Mouse (Mus musculus): ENCODE data around the gene Pate2. TPM values are rescaled to one million over a fixed set of nuclear protein-coding genes. Genes with fewer than 3 reads are reported as not detected.

Pate2 gene
- total RNA-seq (2012; rRNA removed), result 0.16 and 0.23 TPM in 2 replicates
- polyA plus RNA-seq (2012; ENCODE audit: insufficient read depth in 1 of 2, insufficient read length in 2 of 2, low read depth in 1 of 2, low replicate concordance in 2 of 2, missing spikeins in 1 of 2), result under 1 TPM in 1 of 2 experiments, not detected in 1; 0.29 TPM

DNA sequence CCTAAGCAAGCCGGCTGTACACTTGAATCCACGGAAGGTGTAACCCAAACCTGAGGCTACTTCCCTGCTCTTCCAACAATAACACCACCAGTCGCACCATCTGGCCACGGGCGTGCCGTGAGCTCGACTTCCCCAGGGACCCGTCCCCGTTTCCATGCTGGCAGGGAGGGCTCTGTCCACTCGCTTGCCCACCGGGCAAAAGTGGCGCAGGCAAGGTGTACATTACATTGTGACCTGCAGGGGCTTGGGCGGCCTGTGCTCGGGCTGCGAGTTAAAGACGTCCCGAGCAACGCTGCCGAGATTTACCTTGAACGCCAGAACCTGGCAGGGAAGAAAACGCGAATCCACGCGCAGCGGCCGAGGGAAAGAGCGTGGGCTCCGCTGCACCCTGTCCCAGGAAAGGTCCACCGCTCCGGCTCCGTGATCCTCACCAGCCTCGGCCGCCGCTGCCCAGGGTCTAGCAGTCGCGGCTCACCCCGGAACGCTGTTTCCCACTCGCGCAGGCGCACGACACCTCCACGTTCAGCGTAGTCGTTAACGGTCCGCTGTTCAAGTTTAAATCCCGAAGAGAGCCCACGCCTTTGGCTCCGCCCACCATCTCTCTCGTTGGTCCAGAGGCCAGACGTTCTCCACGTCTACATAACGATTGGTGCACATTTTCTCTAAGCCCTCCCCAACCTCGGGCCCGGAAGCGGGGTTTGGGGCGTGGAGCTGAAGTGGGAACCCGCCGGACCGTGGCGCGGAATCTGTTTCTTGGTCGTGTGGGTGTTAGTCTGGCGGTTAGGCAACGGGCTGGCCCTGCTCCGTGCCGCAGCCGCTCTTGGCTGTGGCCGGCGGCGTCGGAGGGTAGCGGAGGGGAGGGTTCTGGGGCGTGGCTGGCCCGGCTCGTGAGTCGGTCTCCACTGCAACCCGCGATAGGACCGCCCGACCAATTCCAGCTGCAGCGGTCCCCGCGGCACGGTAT is at the start of gene Pate2, which contains the start of gene Hyls1:
Pate2 (plus strand) TSS at position 714 of the 964 bp plus-strand sequence.
Hyls1 (minus strand) TSS at position 828 of the 964 bp plus-strand sequence.
- peaks cover 0 to 6% of the 10 kb centered on the region in 2 experiments; a peak in 1 of 4 replicates for H3K4me1 ChIP-seq (ENCODE audit: control insufficient read depth in 1 of 2, insufficient read depth in 2 of 2, low read length in 2 of 2)
- H3K79me2 ChIP-seq (ENCODE audit: control insufficient read depth, insufficient read depth, low read length, poor library complexity), result peaks cover 11% of the 10 kb centered on the region
- H3K27me3 ChIP-seq (ENCODE audit: control insufficient read depth in 1 of 2, insufficient read depth in 2 of 2, low read length in 2 of 2), result no peaks in the 10 kb centered on the region
- H3K27ac ChIP-seq (ENCODE audit: control insufficient read depth, low read depth, low read length), result peak within 1 kb of the TSS; percentile 95
- H3K36me3 ChIP-seq (ENCODE audit: control insufficient read depth in 1 of 2, insufficient read depth in 2 of 2, low read length in 2 of 2), result peaks cover 9 to 22% of the 10 kb centered on the region in 2 experiments
- H3K9ac ChIP-seq (ENCODE audit: control insufficient read depth, low read depth, low read length, poor library complexity, severe bottlenecking), result peak within 1 kb of the TSS; percentile 91
- H3K9me3 ChIP-seq (replicated peaks; ENCODE audit: insufficient read depth, low read length), result no peaks in the 10 kb centered on the region
- peak; percentile 98 for DNase-seq (ENCODE audit: low read depth, low spot score)
- H3K4me3 ChIP-seq (ENCODE audit: control insufficient read depth in 1 of 2, insufficient read depth in 1 of 2, low read depth in 2 of 2, low read length in 2 of 2), result peak within 1 kb of the TSS; percentile 81 to 99
- no peak for TF ChIP-seq CHD1 (IDR thresholded peaks at IDR 0.05; ENCODE audit: low read depth, low read length)
- no peak for TF ChIP-seq MEF2A (IDR thresholded peaks at IDR 0.05; ENCODE audit: extremely low read depth, insufficient replicate concordance, low read depth, low read length, poor library complexity, severe bottlenecking)
- peak; percentile 96 for TF ChIP-seq MYB (IDR thresholded peaks at IDR 0.05; ENCODE audit: low read depth, low read length)
- TF ChIP-seq MYC (IDR thresholded peaks at IDR 0.05; ENCODE audit: low read depth, low read length), result peak; percentile 59; the same call in 1 of the 2 replicates
- TF ChIP-seq BHLHE40 (IDR thresholded peaks at IDR 0.05; ENCODE audit: borderline replicate concordance, low read depth, low read length), result peak; percentile 49; the same call in 1 of the 2 replicates
- peak; percentile 92 for TF ChIP-seq POLR2AphosphoS2 (IDR thresholded peaks at IDR 0.05; ENCODE audit: low read length)
- 0 out of 2 replicates have a peak, but pooled peaks have one; percentile 6 for TF ChIP-seq ETS1 (IDR thresholded peaks at IDR 0.05; ENCODE audit: low read depth, low read length)
- no peak for TF ChIP-seq E2F4 (IDR thresholded peaks at IDR 0.05; ENCODE audit: borderline replicate concordance, low read depth, low read length)
- peak; percentile 4; the same call in 1 of the 2 replicates for TF ChIP-seq SMC3 (IDR thresholded peaks at IDR 0.05; ENCODE audit: low read depth, low read length)
- 0 out of 2 replicates have a peak, but pooled peaks have one; percentile 13 for TF ChIP-seq UBTF (IDR thresholded peaks at IDR 0.05; ENCODE audit: borderline replicate concordance, insufficient read depth, low read depth, low read length)
- peak; percentile 77 for TF ChIP-seq SIN3A (IDR thresholded peaks at IDR 0.05; ENCODE audit: low read length)
- peak; percentile 5; the same call in 1 of the 2 replicates for TF ChIP-seq POLR2AphosphoS5 (IDR thresholded peaks at IDR 0.05; ENCODE audit: borderline replicate concordance, low read depth, low read length)
- TF ChIP-seq ZMIZ1 (IDR thresholded peaks at IDR 0.05; ENCODE audit: low read depth, low read length), result peak; percentile 64
- TF ChIP-seq POLR2A (IDR thresholded peaks at IDR 0.05; ENCODE audit: control insufficient read depth in 1 of 2, insufficient read depth in 1 of 2, low read depth in 1 of 2, low read length in 2 of 2, poor library complexity in 1 of 2), result peak; percentile 72 to 91
- TF ChIP-seq MAX (IDR thresholded peaks at IDR 0.05; ENCODE audit: low read length), result no peak; the same call in 1 of the 2 replicates
- peak; percentile 70; the same call in 1 of the 2 replicates for TF ChIP-seq MAZ (IDR thresholded peaks at IDR 0.05; ENCODE audit: low read depth, low read length)
- no peak for TF ChIP-seq GABPA (IDR thresholded peaks at IDR 0.05; ENCODE audit: low read depth, low read length)
- peak; percentile 80 for TF ChIP-seq MXI1 (IDR thresholded peaks at IDR 0.05; ENCODE audit: low read depth, low read length)
- TF ChIP-seq USF2 (IDR thresholded peaks at IDR 0.05; ENCODE audit: borderline replicate concordance in 1 of 2, insufficient read depth in 1 of 2, low read depth in 1 of 2, low read length in 2 of 2), result no peak
- peak; percentile 54; the same call in 1 of the 2 replicates for TF ChIP-seq HCFC1 (IDR thresholded peaks at IDR 0.05; ENCODE audit: low read depth, low read length)
- TF ChIP-seq ZC3H11A (IDR thresholded peaks at IDR 0.05; ENCODE audit: low read depth, low read length), result no peak
- TF ChIP-seq GATA1 (IDR thresholded peaks at IDR 0.05; ENCODE audit: low read depth, low read length), result no peak
- no peak for TF ChIP-seq JUND (IDR thresholded peaks at IDR 0.05; ENCODE audit: low read depth, low read length)
- no peak; the same call in 1 of the 2 replicates for TF ChIP-seq RCOR1 (IDR thresholded peaks at IDR 0.05; ENCODE audit: low read depth, low read length)
- peak; percentile 91 for TF ChIP-seq ELF1 (IDR thresholded peaks at IDR 0.05; ENCODE audit: low read depth, low read length)
- peak; percentile 75 for TF ChIP-seq NELFE (IDR thresholded peaks at IDR 0.05; ENCODE audit: low read depth, low read length)
- no peak for TF ChIP-seq MAFK (IDR thresholded peaks at IDR 0.05; ENCODE audit: borderline replicate concordance, low read depth, low read length)
- no peak; a peak in 2 of 4 replicates for TF ChIP-seq EP300 (IDR thresholded peaks at IDR 0.05; ENCODE audit: low read depth in 1 of 2, low read length in 2 of 2)
- no peak for TF ChIP-seq ZNF384 (IDR thresholded peaks at IDR 0.05; ENCODE audit: low read depth, low read length)
- TF ChIP-seq USF1 (IDR thresholded peaks at IDR 0.05; ENCODE audit: low read depth, low read length), result no peak
- no peak for TF ChIP-seq CHD2 (IDR thresholded peaks at IDR 0.05; ENCODE audit: low read length)
- no peak for TF ChIP-seq KAT2A (conservative IDR thresholded peaks at IDR 0.05; ENCODE audit: low read depth, low read length)
- peak; percentile 75; the same call in 1 of the 2 replicates for TF ChIP-seq TBP (IDR thresholded peaks at IDR 0.05; ENCODE audit: low read depth, low read length)
- TF ChIP-seq RAD21 (IDR thresholded peaks at IDR 0.05; ENCODE audit: low read depth, low read length), result no peak
